Mouse (Mus musculus) embryonic fibroblast, embryonic 13.5 days (primary cell): ENCODE data around the gene Pik3cg. TPM values are rescaled to one million over a fixed set of nuclear protein-coding genes. Genes with fewer than 3 reads are reported as not detected.

ENCODE experiments used
- H3K27ac ChIP-seq: 2 replicates; pipeline ENCODE4 v1.5.1; 2012; ENCODE audit warnings: low read length, control low read depth, inconsistent platforms; ENCODE audit not compliant: insufficient read depth
- H3K4me1 ChIP-seq: 2 replicates; pipeline ENCODE4 v1.6.1; 2011; ENCODE audit warnings: low read length; ENCODE audit not compliant: control insufficient read depth, insufficient read depth
- H3K4me3 ChIP-seq: 2 replicates; pipeline ENCODE4 v1.5.1; 2011; ENCODE audit warnings: mild to moderate bottlenecking, control low read depth, low read length; ENCODE audit not compliant: insufficient read depth
- CTCF ChIP-seq: IDR thresholded peaks from 2 replicates; pipeline ENCODE4 v1.5.1; 2011; ENCODE audit warnings: mild to moderate bottlenecking, control low read depth, low read length, moderate library complexity, borderline replicate concordance; ENCODE audit not compliant: insufficient read depth
- POLR2A ChIP-seq: IDR thresholded peaks from 2 replicates; pipeline ENCODE4 v1.6.1; 2011; ENCODE audit warnings: low read depth, mild to moderate bottlenecking, control low read depth, low read length, moderate library complexity
- polyA plus RNA-seq: library from polyadenylated mRNA; stranded (reverse); fragments of >200 nt; gene quantifications from 2 replicates; pipeline ENCODE4 v1.2.4, GENCODE M21; 2011; ENCODE audit warnings: low read depth; ENCODE audit not compliant: missing spikeins, insufficient read length

The Pik3cg gene
- polyA plus RNA-seq, 1 experiment: 0.51 TPM

DNA sequence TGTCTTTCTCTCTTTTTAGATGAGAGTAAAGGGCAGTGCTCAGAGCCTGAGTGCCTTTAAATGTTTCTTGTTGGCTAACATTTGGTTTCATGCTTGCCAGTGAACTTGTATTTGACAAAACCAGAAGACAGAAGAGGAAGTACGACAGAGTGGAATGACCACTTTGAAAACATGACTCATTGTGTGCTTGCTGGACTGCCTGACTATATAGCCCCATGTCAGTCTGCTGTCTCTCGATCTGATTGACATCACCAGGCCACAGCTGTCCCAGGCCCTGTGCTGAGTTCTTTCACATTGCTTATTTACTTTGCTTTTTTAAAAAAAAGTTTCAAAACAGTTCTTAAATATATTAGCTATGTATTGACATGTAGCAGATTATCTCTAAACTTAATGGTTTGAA lies 44.8 kb downstream of the Pik3cg start:
- Histone ChIP-seq H3K4me1 (no peaks in the 10 kb centered on the region), H3K27ac (no peak overlapping the region), H3K4me3 (no peak overlapping the region)
- TF ChIP-seq POLR2A (no peak), CTCF (no peak)

DNA sequence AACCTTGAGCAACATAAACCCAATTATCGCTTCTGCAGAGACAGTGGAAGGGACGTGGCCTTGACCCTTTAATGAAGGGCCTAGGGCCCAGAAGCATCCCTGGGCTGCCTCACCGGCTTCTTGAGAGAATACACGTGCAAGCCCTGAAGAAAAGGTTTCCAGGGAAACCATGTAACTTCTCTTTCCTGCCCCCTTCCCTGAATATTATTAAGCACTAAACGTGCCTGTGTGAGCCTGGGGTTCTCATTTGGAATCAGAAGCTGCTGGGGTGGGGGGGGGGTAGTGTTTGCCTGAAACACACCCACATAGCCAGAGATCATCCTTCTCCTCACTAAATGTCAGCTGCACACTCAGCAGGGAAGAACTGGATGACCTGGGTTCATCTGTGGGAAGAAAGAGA lies 49.7 kb downstream of the Pik3cg start:
- TF ChIP-seq CTCF (no peak), POLR2A (no peak)
- H3K4me1 ChIP-seq: no peaks in the 10 kb centered on the region
- no peak overlapping the region for H3K27ac ChIP-seq
- no peak overlapping the region for H3K4me3 ChIP-seq

DNA sequence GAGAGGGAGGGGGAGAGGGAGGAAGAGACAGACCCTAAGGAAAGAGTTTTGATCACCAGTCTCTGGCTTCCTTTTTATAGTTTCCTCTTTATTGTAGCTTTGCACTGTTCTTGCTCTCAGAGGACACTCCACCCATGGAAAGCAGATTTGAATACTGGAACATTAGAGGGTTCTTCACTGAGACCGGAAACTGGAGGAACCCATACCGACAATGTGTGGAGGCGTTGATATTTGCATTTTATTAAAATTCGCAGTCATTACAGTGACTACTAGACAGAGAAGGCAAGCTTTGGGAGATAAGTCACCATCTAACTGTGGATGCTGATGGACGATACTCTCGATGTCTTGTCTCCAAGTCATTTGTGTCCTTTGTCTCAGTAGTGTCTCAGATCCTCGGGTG lies 61.9 kb downstream of the Pik3cg start:
- Histone ChIP-seq H3K4me1 (no peaks in the 10 kb centered on the region), H3K27ac (no peak overlapping the region), H3K4me3 (no peak overlapping the region)
- TF ChIP-seq POLR2A (no peak), CTCF (no peak)

DNA sequence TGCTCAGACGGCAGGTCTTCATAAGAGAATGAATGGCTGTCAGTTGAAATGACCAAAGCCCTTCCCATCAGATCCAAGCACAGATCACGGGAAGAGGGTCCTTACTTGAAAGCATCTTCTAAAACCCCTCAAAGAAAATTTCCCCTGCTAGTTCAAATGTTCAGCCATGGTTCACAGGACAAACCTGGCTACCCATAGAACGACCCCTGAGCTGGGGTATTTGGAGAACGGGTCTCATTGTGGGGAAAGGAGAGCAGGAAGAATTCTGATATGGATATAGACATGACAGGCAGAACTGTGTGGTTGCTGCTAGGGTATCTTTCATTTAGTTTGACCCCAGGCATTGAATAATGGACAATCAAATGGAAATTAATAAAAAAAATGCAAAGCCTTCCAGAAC lies 62.8 kb downstream of the Pik3cg start:
- TF ChIP-seq POLR2A (no peak), CTCF (no peak)
- H3K4me1 ChIP-seq: no peaks in the 10 kb centered on the region
- H3K27ac ChIP-seq: no peak overlapping the region
- no peak overlapping the region for H3K4me3 ChIP-seq

DNA sequence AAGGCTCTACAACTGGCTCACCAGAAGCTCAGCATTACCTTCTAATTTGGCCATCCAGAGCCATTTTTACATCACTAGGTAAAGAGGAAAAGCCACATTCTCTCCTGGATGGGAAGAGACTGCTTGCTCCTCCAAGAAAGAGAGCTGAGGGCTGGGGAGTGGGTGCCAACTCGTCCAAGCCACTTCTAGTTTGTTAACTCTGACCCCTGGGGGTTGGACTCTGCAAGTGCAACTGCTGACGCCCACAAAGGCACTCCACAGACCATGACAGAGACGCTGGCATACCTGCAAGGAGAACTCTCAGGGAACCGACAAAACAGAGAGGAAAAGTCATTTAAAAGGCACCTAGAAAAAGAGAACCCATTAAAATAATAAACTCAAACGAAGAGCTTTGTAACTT lies 63.9 kb downstream of the Pik3cg start:
- no peaks in the 10 kb centered on the region for H3K4me1 ChIP-seq
- H3K4me3 ChIP-seq: no peak overlapping the region
- no peak overlapping the region for H3K27ac ChIP-seq
- peak; percentile 46 for TF ChIP-seq CTCF
- TF ChIP-seq POLR2A: no peak

DNA sequence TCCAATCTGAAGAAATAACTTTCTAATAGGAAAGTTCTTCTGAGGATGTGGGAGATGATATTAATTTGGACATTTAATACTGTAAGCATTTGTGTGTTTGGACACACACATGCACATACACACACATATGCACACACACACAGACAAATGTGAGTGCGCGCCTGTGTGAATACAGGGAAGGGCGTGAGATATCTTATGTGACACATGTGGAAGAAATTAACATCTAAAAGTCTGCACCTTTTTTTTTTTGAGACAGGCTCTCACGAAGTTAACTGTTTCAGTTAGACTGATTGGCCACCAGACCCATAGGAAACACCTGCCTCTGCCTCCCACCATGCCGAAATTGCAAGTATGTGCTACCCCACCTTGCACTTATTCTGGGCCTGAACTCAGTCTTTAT lies 64.7 kb downstream of the Pik3cg start:
- TF ChIP-seq CTCF (no peak), POLR2A (no peak)
- no peak overlapping the region for H3K27ac ChIP-seq
- no peaks in the 10 kb centered on the region for H3K4me1 ChIP-seq
- no peak overlapping the region for H3K4me3 ChIP-seq

DNA sequence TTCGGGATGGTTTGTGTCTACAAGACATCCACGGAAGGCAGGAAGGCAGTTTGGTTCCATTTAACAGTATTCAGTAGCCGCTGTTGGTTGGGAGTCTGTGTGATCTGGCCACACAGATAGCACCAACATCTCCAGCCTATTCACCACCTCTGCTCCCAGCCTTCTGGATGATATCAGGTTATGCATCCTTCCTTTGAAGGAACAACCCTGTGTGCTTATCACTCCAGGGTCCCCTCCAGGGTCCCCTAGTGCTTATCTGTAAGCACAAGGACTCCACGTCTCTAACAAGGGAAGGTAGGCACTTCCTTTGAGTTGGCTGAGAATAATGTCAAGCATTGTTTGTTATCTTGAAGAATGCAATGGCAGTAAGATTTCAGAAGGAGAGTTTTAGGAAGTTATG lies 65.3 kb downstream of the Pik3cg start:
- Histone ChIP-seq H3K4me1 (no peaks in the 10 kb centered on the region), H3K27ac (no peak overlapping the region), H3K4me3 (no peak overlapping the region)
- TF ChIP-seq POLR2A (no peak), CTCF (no peak)

DNA sequence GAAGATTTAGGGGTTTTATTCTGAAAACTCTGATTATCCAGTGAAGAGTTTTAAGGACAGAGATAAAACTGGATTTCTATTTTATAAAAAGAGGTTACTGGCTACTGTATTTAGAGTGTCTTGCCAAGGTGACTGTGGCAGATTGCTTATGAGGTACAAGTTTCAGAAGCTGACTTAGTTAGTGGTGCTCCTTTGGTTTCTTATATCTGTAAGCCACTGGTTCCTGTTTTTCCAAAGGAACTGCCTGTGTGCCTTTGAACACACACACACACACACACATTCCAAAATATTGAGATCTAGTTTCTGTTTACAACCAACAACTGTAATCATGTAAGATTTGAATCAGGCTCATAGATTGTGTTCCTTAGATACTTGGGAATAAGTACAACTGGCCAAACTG lies 66.7 kb downstream of the Pik3cg start:
- H3K27ac ChIP-seq: no peak overlapping the region
- H3K4me3 ChIP-seq: no peak overlapping the region
- no peaks in the 10 kb centered on the region for H3K4me1 ChIP-seq
- TF ChIP-seq CTCF (no peak), POLR2A (no peak)

DNA sequence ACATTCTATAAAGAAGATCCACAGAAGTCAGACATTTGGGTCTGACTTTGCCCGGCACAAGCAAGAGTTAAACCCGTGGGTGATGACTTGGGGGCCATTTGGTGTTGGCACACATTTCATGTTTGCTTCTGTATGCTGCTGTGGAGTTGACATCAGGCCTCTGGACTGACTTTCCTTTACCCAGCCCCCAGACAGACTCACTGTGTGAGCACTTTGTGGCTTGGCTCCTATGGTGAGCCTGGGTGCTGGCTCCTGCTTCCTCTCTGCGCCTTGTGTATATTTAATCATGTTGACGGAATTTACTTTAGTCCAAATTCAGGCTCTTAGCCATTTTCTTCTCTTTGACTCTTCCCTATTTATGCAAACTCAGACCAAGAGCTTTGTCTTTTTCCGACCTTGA lies 69.6 kb downstream of the Pik3cg start:
- TF ChIP-seq CTCF: no peak
- no peak for TF ChIP-seq POLR2A
- peak overlapping the region; percentile 8 for H3K27ac ChIP-seq
- no peak overlapping the region for H3K4me3 ChIP-seq
- no peaks in the 10 kb centered on the region for H3K4me1 ChIP-seq

DNA sequence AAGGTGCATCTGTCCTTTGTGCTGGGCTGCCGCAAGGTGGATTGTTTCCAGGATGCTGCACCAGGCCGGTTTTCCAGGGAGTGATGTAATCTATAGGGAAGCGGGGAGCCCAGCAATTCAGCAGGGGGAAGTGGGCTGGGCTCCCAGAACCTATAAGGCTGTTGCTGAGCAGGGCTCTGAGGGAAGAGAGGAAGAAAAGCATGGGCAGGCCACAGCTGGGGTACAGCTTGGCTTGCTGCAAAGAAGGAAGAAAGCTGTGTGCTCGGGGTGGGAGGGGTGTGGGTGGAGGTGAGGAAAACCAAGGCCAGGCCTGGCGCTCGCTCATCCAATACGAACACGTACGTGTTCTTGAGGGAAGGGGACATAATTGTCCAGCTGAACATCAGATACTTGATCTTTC lies 70.1 kb downstream of the Pik3cg start:
- no peak overlapping the region; the same call in 1 of the 2 replicates for H3K27ac ChIP-seq
- TF ChIP-seq POLR2A (no peak), CTCF (no peak)
- H3K4me3 ChIP-seq: no peak overlapping the region
- no peaks in the 10 kb centered on the region for H3K4me1 ChIP-seq

DNA sequence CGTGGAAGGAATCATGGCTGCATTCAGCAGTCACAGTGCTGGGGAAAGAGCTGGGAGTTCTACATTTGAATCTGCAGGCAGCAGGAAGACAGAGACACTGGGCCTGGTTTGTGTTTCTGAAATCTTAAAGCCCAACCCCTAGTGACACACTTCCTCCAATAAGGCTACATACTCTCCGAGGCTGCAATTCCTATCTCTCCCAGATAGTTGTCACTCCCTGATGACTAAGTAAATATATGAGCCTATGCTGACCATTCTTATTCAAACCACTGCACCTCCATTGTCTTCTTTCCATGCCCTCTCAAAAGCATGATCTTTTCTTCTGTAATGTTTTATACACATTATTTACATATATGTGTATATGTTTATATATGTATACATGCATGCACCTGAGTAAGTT lies 70.9 kb downstream of the Pik3cg start:
- no peak overlapping the region for H3K4me3 ChIP-seq
- H3K4me1 ChIP-seq: no peaks in the 10 kb centered on the region
- TF ChIP-seq CTCF (no peak), POLR2A (no peak)
- no peak overlapping the region for H3K27ac ChIP-seq
